Mouse (Mus musculus) small intestine, adult 2 months (tissue): Measurements from ENCODE around the gene Gpx5. TPM values are rescaled to one million over a fixed set of nuclear protein-coding genes. Genes with fewer than 3 reads are reported as not detected.

Experiments
- H3K27ac ChIP-seq: fragments of 200-500 bp; 2 replicates; pipeline ENCODE4 v1.5.1; 2012; ENCODE audit warnings: low read depth, low read length, control low read depth, inconsistent platforms; ENCODE audit not compliant: insufficient read depth
- H3K27me3 ChIP-seq: fragments of 200-500 bp; 2 replicates; pipeline ENCODE4 v1.6.1; 2012; ENCODE audit warnings: mild to moderate bottlenecking, moderate library complexity, low read length, inconsistent platforms; ENCODE audit not compliant: control insufficient read depth, insufficient read depth
- H3K36me3 ChIP-seq: fragments of 200-500 bp; 2 replicates; pipeline ENCODE4 v1.6.1; 2012; ENCODE audit warnings: mild to moderate bottlenecking, low read length, control low read depth, inconsistent platforms; ENCODE audit not compliant: control insufficient read depth, insufficient read depth
- H3K4me1 ChIP-seq: fragments of 200-500 bp; 2 replicates; pipeline ENCODE4 v1.6.1; 2012; ENCODE audit warnings: low read length, inconsistent platforms, mixed read lengths; ENCODE audit not compliant: control insufficient read depth, insufficient read depth, insufficient read length
- H3K4me3 ChIP-seq: fragments of 200-500 bp; 2 replicates; pipeline ENCODE4 v1.5.1; 2012; ENCODE audit warnings: low read depth, mild to moderate bottlenecking, control low read depth, inconsistent platforms, low read length, moderate library complexity
- CTCF ChIP-seq: fragments of 200-500 bp; IDR thresholded peaks from 2 replicates; pipeline ENCODE4 v1.5.1; 2012; ENCODE audit warnings: low read depth, mild to moderate bottlenecking, control low read depth, inconsistent platforms, low read length, moderate library complexity, mixed read lengths; ENCODE audit not compliant: insufficient replicate concordance, insufficient read length; ENCODE audit errors: extremely low read depth
- POLR2A ChIP-seq: fragments of 200-500 bp; IDR thresholded peaks from 2 replicates; pipeline ENCODE4 v1.6.1; 2012; ENCODE audit warnings: low read depth, mild to moderate bottlenecking, control low read depth, inconsistent platforms, low read length, moderate library complexity
- WGBS: fragments of 180-500 bp; shearing (Covaris S2); methylation state at CpG from one replicate; pipeline ENCODE4 v1.1.7; 2018; 5-methylcytosine and 5-hydroxymethylcytosine counted together
- polyA plus RNA-seq: library from polyadenylated mRNA; depleted of rRNA; stranded (reverse); fragments of >200 nt; gene quantifications from 2 replicates; pipeline ENCODE4 v1.2.3, GENCODE M21; 2012

Gpx5 gene
- polyA plus RNA-seq, 1 experiment = not detected

DNA sequence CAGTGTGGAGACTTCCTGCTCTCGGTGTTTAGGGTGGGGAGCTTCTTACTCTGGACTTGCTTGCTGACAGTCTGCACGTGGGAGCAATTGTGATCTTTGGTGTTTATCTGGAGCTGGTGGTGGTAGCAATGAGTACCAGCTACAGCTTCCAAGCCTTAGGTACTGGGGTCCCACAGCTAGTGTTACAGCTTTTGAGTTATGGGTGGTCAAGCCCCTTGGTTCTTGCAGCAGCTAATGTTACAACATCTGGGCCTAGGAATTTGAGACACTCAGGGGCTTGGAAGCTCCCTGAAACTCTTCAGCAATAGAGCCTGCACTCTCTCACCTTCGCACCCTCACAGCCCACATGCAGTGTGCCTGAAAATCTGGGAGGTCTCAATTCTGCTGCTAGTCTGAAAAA, 27.7 kb upstream of the Gpx5 start:
- Histone ChIP-seq H3K4me3 (no peak overlapping the region), H3K36me3 (no peaks in the 10 kb centered on the region), H3K27ac (no peak overlapping the region), H3K4me1 (no peaks in the 10 kb centered on the region), H3K27me3 (no peaks in the 10 kb centered on the region; the same call in 1 of the 2 replicates)
- TF ChIP-seq POLR2A = no peak
- TF ChIP-seq CTCF = no peak
- WGBS = 53% methylated on average over 3 of the region's 3 CpGs

- Histone ChIP-seq H3K27me3 (no peaks in the 10 kb centered on the region), H3K36me3 (no peaks in the 10 kb centered on the region), H3K4me1 (no peaks in the 10 kb centered on the region), H3K4me3 (no peak overlapping the region), H3K27ac (no peak overlapping the region)
- 70% methylated on average over 4 of the region's 4 CpGs for WGBS
- TF ChIP-seq CTCF (no peak), POLR2A (no peak)
Observed at GRCm38 (mm10) chr13:21313903-21314302, 21.4 kb upstream of the Gpx5 start.

DNA sequence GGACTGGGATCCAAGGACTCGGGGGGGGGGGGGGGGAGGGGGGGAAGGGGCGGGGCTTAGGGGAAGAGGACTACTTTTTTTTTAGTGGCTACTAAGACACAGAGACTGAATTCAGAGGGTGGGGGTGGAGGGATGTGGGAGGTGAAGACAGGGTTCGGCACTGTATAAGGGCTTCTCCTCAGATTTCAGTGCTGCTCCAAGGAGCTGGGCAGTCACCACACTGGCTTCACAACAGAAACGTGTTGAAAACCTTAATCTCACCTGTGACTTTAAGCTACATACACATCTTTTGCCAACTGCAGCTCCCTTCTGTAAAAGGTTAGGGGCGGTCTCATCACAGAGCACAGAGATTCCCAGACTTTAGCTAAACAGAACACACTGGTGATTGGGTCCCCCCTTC, 20.3 kb upstream of the Gpx5 start:
- H3K27ac ChIP-seq = no peak overlapping the region
- H3K4me3 ChIP-seq = no peak overlapping the region
- H3K27me3 ChIP-seq = no peaks in the 10 kb centered on the region
- 58% methylated on average over 4 of the region's 5 CpGs for WGBS
- H3K4me1 ChIP-seq = no peaks in the 10 kb centered on the region
- no peak for TF ChIP-seq POLR2A
- TF ChIP-seq CTCF = no peak
- H3K36me3 ChIP-seq = no peaks in the 10 kb centered on the region

- no peak for TF ChIP-seq CTCF
- TF ChIP-seq POLR2A = no peak
- no peaks in the 10 kb centered on the region for H3K36me3 ChIP-seq
- whole genome bisulfite sequencing = 31% methylated on average over 3 of the region's 3 CpGs
- no peak within 1 kb of the TSS for H3K27ac ChIP-seq
- no peak within 1 kb of the TSS for H3K4me3 ChIP-seq
- H3K4me1 ChIP-seq = no peaks in the 10 kb centered on the region
- no peaks in the 10 kb centered on the region for H3K27me3 ChIP-seq
Observed at GRCm38 (mm10) chr13:21311926-21312325, 19.4 kb upstream of the Gpx5 start, which contains the start of gene Gpx6. TSS of gene Gpx6 (plus strand) at chr13:21312125.

DNA sequence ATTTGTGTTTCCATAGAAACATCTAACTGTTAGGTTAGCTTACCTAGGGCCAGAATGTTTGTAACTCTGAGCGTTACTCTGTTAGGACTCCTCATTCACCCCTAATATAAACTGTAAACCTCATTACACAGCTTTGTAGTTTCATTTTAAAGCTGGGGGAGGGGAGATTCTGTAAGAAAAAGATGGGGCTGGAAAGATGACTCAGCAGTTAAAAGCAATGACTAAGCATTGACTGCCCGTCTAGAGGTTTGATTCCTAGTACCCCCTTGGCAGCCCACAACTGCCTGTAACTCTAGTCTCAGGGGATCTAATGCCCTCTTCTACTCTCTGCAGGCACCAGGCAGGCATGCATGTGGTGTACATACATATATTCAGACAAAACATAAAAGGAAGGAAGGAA, 17.3 kb upstream of the Gpx5 start:
- H3K27me3 ChIP-seq = no peaks in the 10 kb centered on the region
- 60% methylated on average over 2 of the region's 2 CpGs for WGBS

GRCm38 (mm10) chr13:21304483-21305066, 12.0 kb upstream of the Gpx5 start:
- Histone ChIP-seq H3K27ac (no peak overlapping the region), H3K27me3 (no peaks in the 10 kb centered on the region), H3K4me1 (no peaks in the 10 kb centered on the region), H3K4me3 (no peak overlapping the region), H3K36me3 (no peaks in the 10 kb centered on the region)
- 70% methylated on average over 3 of the region's 3 CpGs for WGBS
- TF ChIP-seq POLR2A (no peak), CTCF (no peak)

More for the DNA sequence above, 17.3 kb upstream of the Gpx5 start:
- no peak for TF ChIP-seq POLR2A
- no peak for TF ChIP-seq CTCF
- H3K4me1 ChIP-seq = no peaks in the 10 kb centered on the region
- H3K36me3 ChIP-seq = no peaks in the 10 kb centered on the region
- H3K4me3 ChIP-seq = no peak overlapping the region
- no peak overlapping the region for H3K27ac ChIP-seq

DNA sequence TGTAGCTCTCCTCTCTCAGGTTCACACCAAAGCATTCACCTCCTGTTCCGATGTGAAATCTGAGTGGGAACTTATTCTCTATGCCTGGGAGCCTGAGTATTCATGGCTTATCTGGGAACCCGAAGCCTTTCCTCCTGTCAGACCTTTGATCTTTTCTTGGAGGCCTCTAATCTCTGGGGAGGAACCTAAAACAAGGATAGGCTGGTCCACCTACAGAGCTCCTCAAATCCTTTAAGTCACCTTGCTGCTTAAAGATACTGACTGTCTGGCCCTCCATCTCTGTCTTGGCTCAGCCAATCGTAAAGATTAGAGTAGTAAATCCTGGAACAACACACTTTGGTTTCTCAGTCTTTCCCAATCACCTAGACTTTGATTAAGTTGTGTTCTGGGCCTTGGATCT, 6.0 kb upstream of the Gpx5 start:
- H3K4me3 ChIP-seq = no peak overlapping the region
- no peaks in the 10 kb centered on the region for H3K36me3 ChIP-seq
- TF ChIP-seq POLR2A = no peak
- no peak for TF ChIP-seq CTCF
- peaks cover 12% of the 10 kb centered on the region for H3K4me1 ChIP-seq
- 17% methylated on average over 3 of the region's 3 CpGs for WGBS
- H3K27me3 ChIP-seq = no peaks in the 10 kb centered on the region
- no peak overlapping the region for H3K27ac ChIP-seq
